Mouse (Mus musculus) thymus, adult 2 months (tissue): ENCODE data around the gene Rasl2-9. TPM values are rescaled to one million over a fixed set of nuclear protein-coding genes. Genes with fewer than 3 reads are reported as not detected.
A peak's percentile ranks its signal among the peaks of the same experiment; 100 is the strongest.

Experiments used
- DNase-seq: peaks from one replicate; pipeline ENCODE4 v3.0.0; 2021
- H3K27ac ChIP-seq: fragments of 200-500 bp; 2 replicates; pipeline ENCODE4 v1.5.1; 2012; ENCODE audit warnings: low read length, control low read depth; ENCODE audit not compliant: control insufficient read depth, insufficient read depth
- H3K27me3 ChIP-seq: fragments of 200-500 bp; 2 replicates; pipeline ENCODE4 v1.6.1; 2012; ENCODE audit warnings: mild to moderate bottlenecking, low read length, moderate library complexity, mixed read lengths; ENCODE audit not compliant: control insufficient read depth, insufficient read depth
- H3K36me3 ChIP-seq: fragments of 200-500 bp; 2 replicates; pipeline ENCODE4 v1.6.1; 2012; ENCODE audit warnings: mild to moderate bottlenecking, low read length, moderate library complexity; ENCODE audit not compliant: control insufficient read depth, insufficient read depth
- H3K4me1 ChIP-seq: fragments of 200-500 bp; replicated peaks from 2 replicates; pipeline ENCODE4 v1.6.1; 2012; ENCODE audit warnings: low read length; ENCODE audit not compliant: control insufficient read depth, insufficient read depth
- H3K4me3 ChIP-seq: fragments of 200-500 bp; 2 replicates; pipeline ENCODE4 v1.5.1; 2012; ENCODE audit warnings: mild to moderate bottlenecking, low read length, control low read depth, moderate library complexity; ENCODE audit not compliant: control insufficient read depth, insufficient read depth
- CTCF ChIP-seq: fragments of 200-500 bp; IDR thresholded peaks from 2 replicates; pipeline ENCODE4 v1.5.1; 2012; ENCODE audit warnings: mild to moderate bottlenecking, control low read depth, low read length, moderate library complexity, borderline replicate concordance; ENCODE audit not compliant: control insufficient read depth, poor library complexity, insufficient read depth; ENCODE audit errors: extremely low read depth
- POLR2A ChIP-seq: fragments of 200-500 bp; IDR thresholded peaks from 2 replicates; pipeline ENCODE4 v1.6.1; 2012; ENCODE audit warnings: mild to moderate bottlenecking, low read length, control low read depth, moderate library complexity; ENCODE audit not compliant: control insufficient read depth, poor library complexity, insufficient read depth; ENCODE audit errors: extremely low read depth
- WGBS: fragments of 180-500 bp; shearing (Covaris S2); methylation state at CpG from one replicate; pipeline ENCODE4 v1.1.7; 2018; 5-methylcytosine and 5-hydroxymethylcytosine counted together
- polyA plus RNA-seq: library from polyadenylated mRNA; depleted of rRNA; stranded (reverse); fragments of >200 nt; gene quantifications from 2 replicates; pipeline ENCODE4 v1.2.3, GENCODE M21; 2012

Rasl2-9 gene
- polyA plus RNA-seq, 1 experiment, result 0.39 TPM

- no peaks in the 10 kb centered on the region for H3K27me3 ChIP-seq
- peaks cover 56% of the 10 kb centered on the region for H3K36me3 ChIP-seq
- no peak overlapping the region for H3K4me3 ChIP-seq
- no peak for DNase-seq
- TF ChIP-seq POLR2A (no peak), CTCF (no peak)
- no peak overlapping the region for H3K27ac ChIP-seq
- no peaks in the 10 kb centered on the region for H3K4me1 ChIP-seq
- 97% methylated on average over 15 of the region's 15 CpGs for WGBS
Measured at GRCm38 (mm10) chr7:5089853-5090252, 35.9 kb downstream of the Rasl2-9 start.

GRCm38 (mm10) chr7:5087886-5088285 lies 37.9 kb downstream of the Rasl2-9 start:
- Histone ChIP-seq H3K36me3 (peaks cover 49% of the 10 kb centered on the region), H3K27ac (no peak overlapping the region), H3K27me3 (no peaks in the 10 kb centered on the region), H3K4me3 (no peak overlapping the region), H3K4me1 (no peaks in the 10 kb centered on the region)
- WGBS, result 83% methylated on average over 4 of the region's 4 CpGs
- TF ChIP-seq CTCF (no peak), POLR2A (no peak)
- no peak for DNase-seq

GRCm38 (mm10) chr7:5086921-5087440 lies 38.8 kb downstream of the Rasl2-9 start:
- WGBS, result 79% methylated on average over 5 of the region's 5 CpGs
- no peak for TF ChIP-seq POLR2A
- TF ChIP-seq CTCF, result no peak
- H3K27me3 ChIP-seq, result no peaks in the 10 kb centered on the region
- peaks cover under 1% of the 10 kb centered on the region for H3K4me1 ChIP-seq
- peaks cover 40% of the 10 kb centered on the region for H3K36me3 ChIP-seq
- no peak for DNase-seq
- H3K27ac ChIP-seq, result no peak overlapping the region
- no peak overlapping the region for H3K4me3 ChIP-seq

- Histone ChIP-seq H3K27ac (no peak overlapping the region), H3K4me3 (no peak overlapping the region), H3K27me3 (no peaks in the 10 kb centered on the region), H3K4me1 (peaks cover 8% of the 10 kb centered on the region), H3K36me3 (peaks cover 28% of the 10 kb centered on the region)
- DNase-seq, result no peak
- TF ChIP-seq CTCF (no peak), POLR2A (no peak)
- 95% methylated on average over 1 of the region's 1 CpGs for WGBS
Measured at GRCm38 (mm10) chr7:5085512-5085911, 40.2 kb downstream of the Rasl2-9 start.

- Histone ChIP-seq H3K4me1 (peaks cover 8% of the 10 kb centered on the region), H3K27me3 (no peaks in the 10 kb centered on the region), H3K4me3 (no peak overlapping the region), H3K27ac (no peak overlapping the region), H3K36me3 (peaks cover 31% of the 10 kb centered on the region)
- no peak for DNase-seq
- WGBS, result 91% methylated on average over 18 of the region's 18 CpGs
- TF ChIP-seq POLR2A (0 out of 2 replicates have a peak, but pooled peaks have one; percentile 16), CTCF (no peak)
Measured at GRCm38 (mm10) chr7:5083325-5084105, 42.2 kb downstream of the Rasl2-9 start.

GRCm38 (mm10) chr7:5081939-5082338 lies 43.8 kb downstream of the Rasl2-9 start:
- DNase-seq, result no peak
- WGBS, result 96% methylated on average over 2 of the region's 2 CpGs
- TF ChIP-seq CTCF, result no peak
- TF ChIP-seq POLR2A, result no peak
- Histone ChIP-seq H3K27me3 (no peaks in the 10 kb centered on the region), H3K27ac (no peak overlapping the region), H3K4me3 (no peak overlapping the region), H3K4me1 (peaks cover 8% of the 10 kb centered on the region), H3K36me3 (peaks cover 38% of the 10 kb centered on the region)

GRCm38 (mm10) chr7:5081241-5081640 lies 44.5 kb downstream of the Rasl2-9 start:
- Histone ChIP-seq H3K36me3 (peaks cover 39% of the 10 kb centered on the region), H3K27ac (no peak overlapping the region), H3K4me3 (no peak overlapping the region), H3K4me1 (peaks cover 8% of the 10 kb centered on the region), H3K27me3 (no peaks in the 10 kb centered on the region)
- no peak for TF ChIP-seq POLR2A
- no peak for TF ChIP-seq CTCF
- DNase-seq, result no peak
- 71% methylated on average over 6 of the region's 6 CpGs for WGBS
